Mouse (Mus musculus): ENCODE measurements around the gene Itpr2.

The Itpr2 gene

DNA sequence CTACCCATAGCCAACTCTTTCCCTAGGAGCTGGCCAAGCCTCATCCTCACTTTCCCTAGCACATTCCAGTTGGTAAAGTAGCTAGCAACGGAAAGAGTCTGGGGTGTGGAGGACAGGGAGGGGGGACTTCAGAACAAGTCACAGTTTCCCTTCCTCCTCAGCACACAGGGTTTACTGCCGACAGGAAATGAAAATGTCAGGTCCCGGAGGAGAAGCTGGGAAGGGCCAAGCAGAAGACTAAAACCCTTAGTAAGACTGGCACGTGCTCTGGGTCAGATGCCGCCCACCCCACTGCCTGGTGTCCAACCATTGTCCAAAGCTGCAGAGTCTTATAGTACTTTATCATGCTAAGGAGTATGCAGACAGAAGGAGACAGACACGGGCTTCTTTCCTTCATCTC lies 293.0 kb downstream of the Itpr2 start:
- DNase-seq, result no peak

- no peak for DNase-seq
Measured at GRCm38 (mm10) chr6:146207204-146207959, 294.6 kb downstream of the Itpr2 start.

GRCm38 (mm10) chr6:146205136-146205535 lies 296.9 kb downstream of the Itpr2 start:
- DNase-seq, result no peak

- no peak for DNase-seq
Measured at GRCm38 (mm10) chr6:146204470-146204869, 297.6 kb downstream of the Itpr2 start.

GRCm38 (mm10) chr6:146197868-146198379 lies 304.1 kb downstream of the Itpr2 start:
- no peak for DNase-seq

- DNase-seq, result no peak
Measured at GRCm38 (mm10) chr6:146196701-146197100, 305.3 kb downstream of the Itpr2 start.

DNA sequence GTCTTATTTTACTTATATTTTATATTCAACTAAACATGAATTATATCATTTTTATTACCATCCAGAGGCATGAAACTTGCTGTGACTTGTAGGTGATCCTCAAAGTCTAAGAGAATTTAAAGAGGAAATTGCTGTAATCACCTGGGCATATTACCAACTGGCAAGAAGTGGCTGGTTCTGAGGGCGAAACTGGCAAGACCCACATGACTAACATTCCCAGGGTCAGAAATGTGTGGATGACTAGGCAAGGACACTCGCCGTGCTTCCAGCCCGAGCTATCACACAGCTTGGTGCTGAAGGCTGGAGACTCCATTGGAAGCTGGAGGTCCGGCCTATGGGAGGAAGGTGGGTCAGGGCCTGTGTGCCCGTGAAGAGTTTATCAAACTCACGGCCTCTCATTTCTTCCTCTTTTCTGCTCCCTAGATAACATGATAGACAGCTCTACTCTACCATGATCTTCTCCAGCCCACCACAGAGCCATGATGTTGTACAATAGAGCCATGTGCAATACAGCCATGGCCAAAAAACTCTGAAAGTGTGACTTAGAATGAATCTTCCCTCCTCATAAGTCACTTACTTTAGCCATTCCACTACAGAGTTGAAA lies 306.1 kb downstream of the Itpr2 start:
- no peak for DNase-seq

DNA sequence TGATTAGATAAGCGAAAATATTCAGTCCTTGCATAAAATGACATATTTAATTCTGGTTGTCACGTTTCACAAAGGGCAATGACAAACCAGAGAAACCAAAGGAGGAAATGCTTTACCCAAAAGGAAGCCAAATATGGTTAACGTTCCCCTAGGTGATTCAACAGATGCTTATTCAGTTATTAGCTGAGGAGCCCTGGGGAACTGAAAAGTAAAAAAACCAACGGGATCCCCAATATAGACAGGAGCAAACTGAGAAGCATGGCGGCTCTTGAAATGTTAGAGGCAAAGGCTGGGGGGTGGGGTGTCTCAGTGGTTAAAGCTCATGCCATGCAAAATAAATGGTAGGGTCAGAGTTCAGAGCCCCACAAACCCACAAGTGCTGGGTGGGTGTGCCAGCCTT lies 310.1 kb downstream of the Itpr2 start:
- no peak for DNase-seq

DNA sequence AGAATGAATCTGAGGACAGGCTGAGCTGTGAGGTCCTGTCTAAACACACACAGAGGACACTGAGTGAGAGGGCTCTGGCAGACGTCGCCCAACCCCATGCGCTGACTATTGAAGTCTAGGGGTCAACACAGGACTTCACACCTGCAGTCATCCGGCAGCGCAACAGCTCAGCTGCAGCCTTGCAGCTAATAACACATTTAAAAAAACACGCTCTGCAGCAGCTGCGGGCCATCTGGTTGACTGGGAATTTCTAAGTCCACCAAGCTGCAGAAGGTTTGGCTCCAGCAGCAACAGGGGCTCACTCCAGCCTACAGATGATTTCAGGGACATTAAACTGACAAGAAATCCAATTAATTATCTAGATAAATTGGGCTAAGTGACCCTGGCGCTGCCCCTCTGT lies 312.0 kb downstream of the Itpr2 start:
- no peak for DNase-seq

DNA sequence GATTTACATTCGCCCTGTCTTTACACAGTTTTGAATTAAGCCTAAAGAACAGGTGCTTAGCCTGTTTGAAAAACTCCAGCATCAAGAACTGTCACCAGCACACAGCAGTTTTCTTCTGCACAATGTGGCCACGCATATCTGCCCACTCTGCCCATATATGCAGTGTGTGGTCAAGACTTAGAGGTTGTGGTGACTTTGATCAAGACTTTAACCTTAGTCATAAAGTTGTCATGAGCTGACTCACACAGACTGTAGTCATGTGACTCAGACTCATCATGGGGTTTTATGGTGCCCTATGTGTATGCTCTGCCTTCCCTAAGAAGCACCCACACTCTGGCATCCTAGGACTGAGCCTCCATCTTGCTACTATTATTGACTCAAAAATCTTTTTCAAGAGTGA lies 316.5 kb downstream of the Itpr2 start:
- no peak for DNase-seq

GRCm38 (mm10) chr6:146184771-146185170 lies 317.3 kb downstream of the Itpr2 start:
- no peak for DNase-seq

- DNase-seq, result no peak
Measured at GRCm38 (mm10) chr6:146174644-146175250, 327.3 kb downstream of the Itpr2 start.

DNA sequence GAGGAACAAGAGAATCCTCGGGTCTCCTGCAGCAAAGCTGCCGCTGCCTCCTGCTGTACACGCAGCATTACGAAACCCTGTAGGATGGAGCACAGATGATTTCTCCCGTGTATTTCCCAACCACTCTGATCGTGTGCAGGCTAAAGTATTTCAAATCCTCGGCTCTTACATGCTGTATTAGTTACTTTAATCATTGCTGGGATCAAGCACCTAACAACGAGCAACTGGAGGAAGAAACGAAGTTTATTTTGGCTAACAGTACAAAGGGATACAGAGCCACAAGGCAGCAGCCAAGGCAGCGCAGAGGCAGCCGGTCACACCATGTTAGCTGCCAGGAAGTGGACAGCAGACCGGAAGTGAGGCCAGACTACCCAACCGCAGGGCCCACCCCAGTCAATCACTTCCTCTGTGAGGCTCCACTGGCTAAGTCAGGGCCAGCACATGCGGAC lies 331.4 kb downstream of the Itpr2 start:
- DNase-seq, result no peak

DNA sequence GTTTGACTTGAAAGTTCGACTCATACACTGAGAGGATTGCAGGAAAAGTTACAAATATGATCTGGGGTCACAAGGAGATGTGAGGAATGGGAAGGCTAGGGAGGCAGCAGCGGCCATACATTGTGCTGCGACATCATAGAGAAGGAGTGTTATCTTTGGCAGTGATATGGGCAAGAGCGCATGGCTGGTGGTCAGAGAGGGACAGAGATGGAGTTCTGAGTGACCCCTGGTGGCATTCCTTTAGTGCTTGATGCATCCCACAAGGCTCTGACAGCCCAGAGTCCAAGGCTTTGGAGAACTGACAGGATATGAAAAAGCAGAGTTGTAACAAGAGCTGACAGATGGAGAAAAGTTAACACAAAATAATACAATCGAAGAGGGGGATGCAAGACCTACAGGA lies 334.8 kb downstream of the Itpr2 start:
- no peak for DNase-seq

- DNase-seq, result no peak
Measured at GRCm38 (mm10) chr6:146159641-146160040, 342.4 kb downstream of the Itpr2 start.

GRCm38 (mm10) chr6:146158717-146159116 lies 343.3 kb downstream of the Itpr2 start:
- DNase-seq, result no peak

DNA sequence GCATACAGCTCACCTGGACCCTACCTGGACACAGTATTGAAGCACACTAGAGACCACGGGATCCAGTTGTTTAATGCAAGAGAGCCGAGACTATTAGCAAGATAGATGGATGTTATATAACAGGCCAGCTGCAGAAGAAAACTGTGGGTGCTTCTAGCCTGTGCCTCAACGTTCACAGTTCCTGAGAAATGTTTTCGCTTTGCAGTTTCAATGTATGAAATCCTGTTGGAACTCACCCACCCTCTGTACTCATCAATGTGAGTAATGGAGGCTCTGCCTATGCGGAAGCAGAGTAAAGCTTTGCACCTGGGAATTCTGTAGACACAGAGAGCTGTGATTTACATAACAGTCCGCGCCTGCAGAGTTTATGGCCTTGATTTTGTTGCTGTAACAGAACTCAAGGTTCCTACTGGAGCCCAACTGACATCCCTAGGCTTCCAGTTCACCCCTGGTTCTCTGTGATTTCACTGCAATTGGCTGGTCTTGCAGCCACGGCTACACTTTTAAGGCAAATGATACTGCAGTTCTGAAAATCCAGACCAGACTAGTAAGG lies 344.0 kb downstream of the Itpr2 start:
- DNase-seq, result no peak

DNA sequence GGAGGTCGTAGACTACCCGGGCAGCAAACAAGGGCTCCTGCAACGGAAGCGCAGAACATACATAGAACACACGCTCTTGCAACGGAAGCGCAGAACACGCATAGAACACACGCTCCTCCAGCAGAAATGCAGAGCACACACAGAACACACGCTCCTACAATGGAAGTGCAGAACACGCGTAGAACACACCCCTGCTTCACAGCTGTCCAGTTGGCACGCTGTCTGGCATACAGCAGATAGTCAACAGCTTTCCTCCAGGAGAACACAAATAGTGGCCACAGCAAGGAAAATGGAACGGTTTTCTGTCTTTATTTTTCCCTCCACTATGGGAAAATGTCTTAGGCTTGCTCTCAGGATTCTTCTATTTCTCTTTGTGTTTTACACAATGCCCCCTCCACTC lies 344.9 kb downstream of the Itpr2 start:
- no peak for DNase-seq

- no peak for DNase-seq
Measured at GRCm38 (mm10) chr6:146156536-146156935, 345.5 kb downstream of the Itpr2 start.

- no peak for DNase-seq
Measured at GRCm38 (mm10) chr6:146155156-146155734, 346.8 kb downstream of the Itpr2 start.

GRCm38 (mm10) chr6:146152843-146153242 lies 349.2 kb downstream of the Itpr2 start:
- DNase-seq, result no peak

GRCm38 (mm10) chr6:146140966-146141585 lies 360.9 kb downstream of the Itpr2 start:
- DNase-seq, result no peak

DNA sequence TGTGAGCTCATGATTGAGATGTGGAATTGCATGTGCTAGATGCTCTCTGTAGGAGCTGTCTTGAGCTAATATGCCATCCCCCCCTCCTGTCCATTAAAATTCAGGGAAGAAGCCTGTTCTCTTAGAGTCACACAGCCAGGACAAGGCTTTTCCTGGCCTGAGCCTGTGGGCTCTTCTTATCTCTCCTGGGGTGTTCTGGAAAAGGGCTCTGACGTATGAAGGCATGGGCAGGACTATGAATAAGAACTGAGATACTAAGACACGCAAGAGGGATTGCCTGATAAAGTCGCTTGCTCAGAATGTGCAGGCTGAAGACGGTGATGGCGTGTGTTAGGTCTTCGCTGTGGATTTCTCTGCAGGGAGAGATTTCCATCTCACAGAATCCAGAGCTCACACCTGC lies 361.9 kb downstream of the Itpr2 start:
- no peak for DNase-seq
